Mouse (Mus musculus) heart, postnatal 0 days (tissue): ENCODE data around the gene Sycn.

ENCODE experiments used
- CTCF ChIP-seq: IDR thresholded peaks from 2 replicates; pipeline ENCODE4 v1.5.1; 2016; ENCODE audit warnings: antibody characterized with exemption, control low read depth, low read depth
- EP300 ChIP-seq: IDR thresholded peaks from 2 replicates; pipeline ENCODE4 v1.6.1; 2016; ENCODE audit warnings: antibody characterized with exemption, low read depth

- TF ChIP-seq CTCF (no peak), EP300 (no peak)
Observed at GRCm38 (mm10) chr7:28573236-28573635, 32.6 kb downstream of the Sycn start.
